Mouse (Mus musculus) CH12.LX (cell line): ENCODE data around the gene Atr. TPM values are rescaled to one million over a fixed set of nuclear protein-coding genes. Genes with fewer than 3 reads are reported as not detected.

Experiments
- DNase-seq: peaks from one replicate; pipeline ENCODE4 v3.0.0-alpha.2; 2013; ENCODE audit errors: extremely low read depth
- H3K27ac ChIP-seq: 2 replicates; pipeline ENCODE4 v1.5.1; 2012; ENCODE audit warnings: low read depth, mild to moderate bottlenecking, control low read depth, moderate library complexity; ENCODE audit not compliant: insufficient read depth
- H3K27me3 ChIP-seq: replicated peaks from 2 replicates; pipeline ENCODE3; 2012; ENCODE audit warnings: inconsistent platforms
- H3K36me3 ChIP-seq, 2 experiments: replicated peaks in 1 of 2; 2 replicates each; pipeline versions ENCODE3 to v1.6.1; 2012; ENCODE audit warnings: inconsistent platforms in 1 of 2, low read length in 1 of 2, mild to moderate bottlenecking in 1 of 2, mixed read lengths in 1 of 2, moderate library complexity in 1 of 2; ENCODE audit not compliant: control insufficient read depth in 1 of 2, insufficient read depth in 1 of 2
- H3K4me1 ChIP-seq, 2 experiments: 2 replicates each; pipeline ENCODE4 v1.6.1; 2012; ENCODE audit warnings: inconsistent platforms in 1 of 2, moderate library complexity in 1 of 2; ENCODE audit not compliant: insufficient read depth in 2 of 2, control insufficient read depth in 1 of 2
- H3K4me2 ChIP-seq: 2 replicates; pipeline ENCODE4 v1.6.1; 2012; ENCODE audit warnings: low read depth, mild to moderate bottlenecking, control low read depth; ENCODE audit not compliant: poor library complexity, insufficient read depth, severe bottlenecking
- H3K4me3 ChIP-seq, 3 experiments: fragments of 150-350 bp in 1 of 3; sonication (generic) in 1 of 3; replicated peaks in 1 of 3; 2 replicates each; pipeline versions ENCODE3 to v1.5.1; 2011 to 2012; ENCODE audit warnings: low read depth in 2 of 3, low read length in 2 of 3, mild to moderate bottlenecking in 2 of 3, moderate library complexity in 2 of 3, control low read depth in 1 of 3, improper control_type of control experiment in 1 of 3, inconsistent platforms in 1 of 3, mixed read lengths in 1 of 3; ENCODE audit not compliant: poor library complexity in 1 of 3
- H3K79me2 ChIP-seq: replicated peaks from 2 replicates; pipeline ENCODE4 v1.6.1; 2012; ENCODE audit warnings: mild to moderate bottlenecking, moderate library complexity; ENCODE audit not compliant: control insufficient read depth, poor library complexity, insufficient read depth, severe bottlenecking; ENCODE audit errors: extremely low read depth
- H3K9ac ChIP-seq: 2 replicates; pipeline ENCODE4 v1.6.1; 2012; ENCODE audit warnings: low read depth, mild to moderate bottlenecking, control low read depth, moderate library complexity; ENCODE audit not compliant: insufficient read depth
- H3K9me3 ChIP-seq: replicated peaks from 2 replicates; pipeline ENCODE3; 2012; ENCODE audit warnings: low read length, inconsistent platforms, mixed read lengths
- BHLHE40 ChIP-seq: IDR thresholded peaks from 2 replicates; pipeline ENCODE4 v1.6.1; 2011; ENCODE audit warnings: mild to moderate bottlenecking, low read depth, low read length, improper control_type of control experiment
- CHD2 ChIP-seq: IDR thresholded peaks from 2 replicates; pipeline ENCODE4 v1.6.1; 2011; ENCODE audit warnings: low read length, improper control_type of control experiment
- CTCF ChIP-seq, 2 experiments: IDR thresholded peaks in 1 of 2; conservative IDR thresholded peaks in 1 of 2; 2 replicates each; pipeline ENCODE4 v1.5.1; 2011 to 2012; ENCODE audit warnings: low read depth in 2 of 2, low read length in 2 of 2, improper control_type of control experiment in 1 of 2, inconsistent platforms in 1 of 2, mild to moderate bottlenecking in 1 of 2, moderate library complexity in 1 of 2
- E2F4 ChIP-seq: IDR thresholded peaks from 2 replicates; pipeline ENCODE4 v1.6.1; 2011; ENCODE audit warnings: low read depth, low read length, improper control_type of control experiment; ENCODE audit not compliant: insufficient replicate concordance
- EP300 ChIP-seq: IDR thresholded peaks from 2 replicates; pipeline ENCODE4 v1.6.1; 2011; ENCODE audit warnings: low read length, improper control_type of control experiment
- HCFC1 ChIP-seq: IDR thresholded peaks from 2 replicates; pipeline ENCODE4 v1.6.1; 2012; ENCODE audit warnings: low read depth, mild to moderate bottlenecking, inconsistent platforms, low read length, improper control_type of control experiment
- JUN ChIP-seq: IDR thresholded peaks from 2 replicates; pipeline ENCODE4 v1.6.1; 2011; ENCODE audit warnings: low read depth, mild to moderate bottlenecking, low read length, improper control_type of control experiment, moderate library complexity; ENCODE audit not compliant: insufficient read depth
- JUND ChIP-seq: conservative IDR thresholded peaks from 2 replicates; pipeline ENCODE4 v1.6.1; 2011; ENCODE audit warnings: low read depth, low read length, improper control_type of control experiment
- KAT2A ChIP-seq: IDR thresholded peaks from 2 replicates; pipeline ENCODE4 v1.6.1; 2012; ENCODE audit warnings: low read length, improper control_type of control experiment, inconsistent platforms; ENCODE audit not compliant: insufficient replicate concordance
- MAFK ChIP-seq: IDR thresholded peaks from 2 replicates; pipeline ENCODE4 v1.6.1; 2011; ENCODE audit warnings: low read length, improper control_type of control experiment; ENCODE audit not compliant: insufficient replicate concordance
- MAX ChIP-seq: IDR thresholded peaks from 2 replicates; pipeline ENCODE4 v1.6.1; 2011; ENCODE audit warnings: low read length, improper control_type of control experiment
- MAZ ChIP-seq: IDR thresholded peaks from 2 replicates; pipeline ENCODE4 v1.6.1; 2012; ENCODE audit warnings: low read depth, mild to moderate bottlenecking, inconsistent platforms, low read length, improper control_type of control experiment, moderate library complexity
- MXI1 ChIP-seq: IDR thresholded peaks from 2 replicates; pipeline ENCODE4 v1.6.1; 2011; ENCODE audit warnings: mild to moderate bottlenecking, low read depth, low read length, improper control_type of control experiment
- MYC ChIP-seq: IDR thresholded peaks from 2 replicates; pipeline ENCODE4 v1.6.1; 2011; ENCODE audit warnings: low read depth, mild to moderate bottlenecking, improper control_type of control experiment, low read length
- NELFE ChIP-seq: IDR thresholded peaks from 2 replicates; pipeline ENCODE4 v1.6.1; 2011; ENCODE audit warnings: low read depth, low read length, improper control_type of control experiment
- PAX5 ChIP-seq: IDR thresholded peaks from 2 replicates; pipeline ENCODE4 v1.6.1; 2012; ENCODE audit warnings: low read length, inconsistent platforms, mixed read lengths
- POLR2AphosphoS2 ChIP-seq: IDR thresholded peaks from 2 replicates; pipeline ENCODE4 v1.6.1; 2011; ENCODE audit warnings: low read depth, low read length, improper control_type of control experiment
- SIN3A ChIP-seq: IDR thresholded peaks from 2 replicates; pipeline ENCODE4 v1.6.1; 2012; ENCODE audit warnings: low read length, improper control_type of control experiment, inconsistent platforms
- SMC3 ChIP-seq: IDR thresholded peaks from 2 replicates; pipeline ENCODE4 v1.6.1; 2011; ENCODE audit warnings: low read depth, low read length, improper control_type of control experiment
- USF2 ChIP-seq: conservative IDR thresholded peaks from 2 replicates; pipeline ENCODE4 v1.6.1; 2011; ENCODE audit warnings: low read depth, low read length, improper control_type of control experiment
- ZC3H11A ChIP-seq: IDR thresholded peaks from 2 replicates; pipeline ENCODE4 v1.6.1; 2012; ENCODE audit warnings: low read depth, mild to moderate bottlenecking, inconsistent platforms, low read length, improper control_type of control experiment
- ZMIZ1 ChIP-seq: IDR thresholded peaks from 2 replicates; pipeline ENCODE4 v1.6.1; 2012; ENCODE audit warnings: low read depth, mild to moderate bottlenecking, inconsistent platforms, low read length, improper control_type of control experiment
- ZNF384 ChIP-seq: IDR thresholded peaks from 2 replicates; pipeline ENCODE4 v1.6.1; 2012; ENCODE audit warnings: low read depth, low read length, improper control_type of control experiment, inconsistent platforms
- dilution Hi-C: fragments of 300-500 bp; cut with MboI; formaldehyde crosslinking; loops from 2 replicates; pipeline ENCODE4 v1.14.3; 2020; ENCODE audit warnings: low sequenced_read_pairs; ENCODE audit not compliant: extremely low pct_unique_long_range_greater_than_20kb, extremely low pct_ligation_motif_present
- in situ Hi-C: fragments of 300-500 bp; cut with MboI; formaldehyde crosslinking; loops from 3 replicates; pipeline ENCODE4 v1.14.3; 2019; ENCODE audit warnings: low sequenced_read_pairs, low pct_ligation_motif_present, low pct_unique_long_range_greater_than_20kb, mixed read lengths
- polyA plus RNA-seq: library from polyadenylated mRNA; unstranded; fragments of >175 nt; gene quantifications from 2 replicates; pipeline ENCODE4 v1.2.1, GENCODE M21; 2012; ENCODE audit warnings: low read depth; ENCODE audit not compliant: insufficient read length
- total RNA-seq, 2 experiments: library from RNA; depleted of rRNA; stranded (reverse); fragments of 300-350 nt in 1 of 2; fragments of >200 nt in 1 of 2; gene quantifications; 2 replicates each; pipeline ENCODE4 v1.2.3; 2012 to 2014

The Atr gene
- total and polyA plus RNA-seq, 3 experiments = 18.5 to 37.4 (median 23.3) TPM

DNA sequence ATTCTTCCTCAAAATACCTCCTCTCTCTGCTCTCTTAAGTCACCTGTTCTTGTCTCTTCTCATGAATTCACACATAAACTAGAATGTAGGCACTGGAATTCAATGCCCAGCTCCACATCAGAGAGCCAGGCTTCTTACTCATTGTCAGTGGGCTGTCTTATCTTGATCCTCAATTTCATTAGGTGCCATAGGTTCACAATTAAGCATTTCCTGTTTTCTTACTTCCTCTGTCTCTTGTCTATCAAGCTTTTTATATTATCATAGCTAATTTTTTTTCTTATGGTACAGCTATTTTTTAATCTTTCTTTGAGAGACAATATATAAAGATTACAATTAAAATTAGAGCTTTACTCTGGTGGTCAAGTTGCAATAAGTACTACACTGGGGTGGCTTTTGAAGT lies 103.7 kb downstream of the Atr start:
- no peaks in the 10 kb centered on the region for H3K27me3 ChIP-seq
- no peak overlapping the region for H3K27ac ChIP-seq
- no peak for TF ChIP-seq MYC
- no peak for TF ChIP-seq MAZ
- TF ChIP-seq BHLHE40 = no peak
- TF ChIP-seq EP300 = no peak
- TF ChIP-seq ZMIZ1 = no peak
- no peak for TF ChIP-seq JUN
- no peak for TF ChIP-seq MXI1
- TF ChIP-seq POLR2AphosphoS2 = no peak
- TF ChIP-seq ZC3H11A = no peak
- TF ChIP-seq USF2 = no peak
- TF ChIP-seq CHD2 = no peak
- no peak for TF ChIP-seq MAFK
- TF ChIP-seq SMC3 = no peak
- no peak for TF ChIP-seq PAX5
- TF ChIP-seq, all 38 proteins: peak for 0
- Histone ChIP-seq H3K36me3 (peaks cover 10 to 49% of the 10 kb centered on the region in 2 experiments), H3K4me3 (no peak overlapping the region), H3K4me1 (peaks cover 0 to 8% of the 10 kb centered on the region in 2 experiments; a peak in 2 of 4 replicates), H3K9ac (no peak overlapping the region), H3K4me2 (no peak overlapping the region), H3K9me3 (no peaks in the 10 kb centered on the region), H3K79me2 (peaks cover 22% of the 10 kb centered on the region; the same call in 1 of the 2 replicates)
- dilution Hi-C loops = no loop called here
- DNase-seq = no peak
- in situ Hi-C loops = no loop called here

DNA sequence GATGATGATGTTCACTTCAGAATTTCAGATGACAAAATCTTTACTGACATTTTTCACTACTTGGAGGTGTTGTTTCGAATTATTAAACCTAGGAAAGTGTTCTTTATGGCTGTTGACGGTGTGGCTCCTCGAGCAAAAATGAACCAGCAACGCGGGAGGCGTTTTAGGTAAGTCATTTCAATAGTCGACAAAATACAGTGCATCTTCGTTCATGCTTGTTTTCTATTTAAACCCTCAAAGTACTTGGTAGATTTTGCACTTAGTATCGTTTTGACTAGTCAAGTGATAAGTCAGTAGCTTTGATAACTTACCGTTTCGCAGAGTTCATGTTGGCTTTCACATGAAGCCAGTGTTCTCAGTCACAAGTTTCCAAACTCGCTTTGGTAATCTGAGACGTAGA lies 106.6 kb downstream of the Atr start:
- in situ Hi-C loops (no loop called here), dilution Hi-C loops (no loop called here)
- peaks cover 10% of the 10 kb centered on the region; the same call in 1 of the 2 replicates for H3K79me2 ChIP-seq
- no peaks in the 10 kb centered on the region for H3K9me3 ChIP-seq
- no peak overlapping the region for H3K27ac ChIP-seq
- DNase-seq = no peak
- no peaks in the 10 kb centered on the region for H3K27me3 ChIP-seq
- H3K4me3 ChIP-seq = no peak overlapping the region
- peaks cover 16 to 46% of the 10 kb centered on the region in 2 experiments for H3K36me3 ChIP-seq
- H3K4me1 ChIP-seq = no peaks in the 10 kb centered on the region
- TF ChIP-seq JUND (0 out of 2 replicates have a peak, but pooled peaks have one; percentile 32), KAT2A (no peak)
- H3K4me2 ChIP-seq = no peak overlapping the region
- no peak overlapping the region for H3K9ac ChIP-seq

DNA sequence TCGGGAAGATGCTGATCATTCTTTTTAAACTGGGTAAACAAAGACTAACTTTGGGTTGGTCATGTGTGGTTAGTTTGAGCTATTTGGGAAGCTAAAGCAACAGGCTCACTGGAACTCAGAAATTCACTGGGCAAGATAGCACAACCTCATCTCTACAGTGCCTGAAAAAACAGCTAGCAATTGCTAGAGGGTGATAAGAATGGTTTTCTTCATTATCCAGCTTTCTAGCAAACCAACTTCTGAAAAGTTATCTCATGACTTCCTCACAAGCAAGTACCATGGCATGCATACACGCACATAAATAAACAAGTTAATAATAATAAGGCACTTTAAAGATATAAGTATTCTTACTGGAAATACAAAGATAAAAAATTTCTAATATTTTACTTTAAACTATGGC lies 120.9 kb downstream of the Atr start:
- no peaks in the 10 kb centered on the region for H3K9me3 ChIP-seq
- no peak for TF ChIP-seq PAX5
- no peak for TF ChIP-seq POLR2AphosphoS2
- TF ChIP-seq SIN3A = no peak
- TF ChIP-seq SMC3 = no peak
- TF ChIP-seq HCFC1 = no peak
- TF ChIP-seq NELFE = no peak
- TF ChIP-seq MAX = no peak
- no peak for TF ChIP-seq E2F4
- TF ChIP-seq ZNF384 = no peak
- TF ChIP-seq CTCF (conservative IDR thresholded peaks at IDR 0.05 in 1 of 2, IDR thresholded peaks at IDR 0.05 in 1 of 2; ENCODE audit: low read depth in 2 of 2, low read length in 2 of 2) = no peak
- TF ChIP-seq JUN = no peak
- no peak for TF ChIP-seq MAFK
- no peak overlapping the region for H3K4me3 ChIP-seq
- peaks cover 29 to 67% of the 10 kb centered on the region in 2 experiments for H3K36me3 ChIP-seq
- no peak overlapping the region for H3K9ac ChIP-seq
- no peak overlapping the region for H3K4me2 ChIP-seq
- no peak for DNase-seq
- no peaks in the 10 kb centered on the region for H3K27me3 ChIP-seq
- H3K27ac ChIP-seq = no peak overlapping the region
- H3K79me2 ChIP-seq = no peaks in the 10 kb centered on the region
- dilution Hi-C loops (no loop called here), in situ Hi-C loops (no loop called here)
- H3K4me1 ChIP-seq = no peaks in the 10 kb centered on the region
